ENCODE assay signal across 22 mouse cellular contexts in the genomic region with DNA sequence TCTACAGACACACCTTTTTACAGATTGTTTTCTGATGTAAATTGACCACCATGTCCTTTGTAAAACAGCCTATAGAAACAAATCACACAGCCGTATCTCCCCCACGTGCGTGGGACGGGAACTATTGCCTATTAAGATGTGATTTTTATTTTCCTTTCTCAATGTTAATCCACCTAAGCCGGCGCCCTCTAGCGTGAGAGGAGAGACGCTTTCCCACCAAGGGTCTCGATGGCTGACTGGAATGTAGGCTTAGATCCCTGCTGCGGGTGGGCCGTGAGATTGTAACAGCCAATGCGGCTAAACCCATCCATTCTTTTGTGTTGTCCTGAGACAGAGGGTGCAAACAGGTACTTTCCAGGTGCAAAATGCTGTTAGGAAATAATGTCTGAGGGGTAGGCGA. TPM values are rescaled to one million over a fixed set of nuclear protein-coding genes. Genes with fewer than 3 reads are reported as not detected.
DNase-seq lines count a peak whose midpoint lies in the region; TF ChIP-seq lines count a peak whose summit lies in the region.
"Had no signal": no experiment of that assay in that cellular context is flagged by ENCODE, and none has a peak within 500 bp of the region (broad histone marks: within the 10 kb centered on the region; RNA-seq: fewer than 3 reads in every experiment).

No protein-coding gene starts in this region.

- H3K27ac ChIP-seq in gastrocnemius, adult 2 months, result no peak overlapping the region
- no peak overlapping the region for H3K27ac ChIP-seq in left cerebral cortex, adult 2 months
- H3K27ac ChIP-seq: embryonic facial prominence, embryonic 10.5 days; heart, embryonic 13.5 days; hindbrain, embryonic 10.5 days; limb, embryonic 12.5 days; lung, embryonic 15.5 days; stomach, embryonic 15.5 days had no signal

- H3K4me3 ChIP-seq in gastrocnemius, adult 2 months, result no peak overlapping the region
- no peak overlapping the region for H3K4me3 ChIP-seq in left cerebral cortex, adult 2 months
- H3K4me3 ChIP-seq: embryonic facial prominence, embryonic 10.5 days; erythroblast, embryonic 14.5 days; heart, embryonic 13.5 days; hindbrain, embryonic 10.5 days; limb, embryonic 12.5 days; lung, embryonic 15.5 days; megakaryocyte, embryonic 14.5 days; stomach, embryonic 15.5 days had no signal

- TF ChIP-seq CTCF in gastrocnemius, adult 2 months (IDR thresholded peaks at IDR 0.05), result peak; percentile 38
- TF ChIP-seq CTCF in left cerebral cortex, adult 2 months (IDR thresholded peaks at IDR 0.05), result peak; percentile 26

- intact Hi-C loops in gastrocnemius, adult 2 months (cut with DNase I), result no loop called here
- intact Hi-C loops in left cerebral cortex, adult 2 months (cut with DNase I), result loop anchor here (5.0 to 10.0 kb wide), 2 partner anchors 168 to 375 kb away; no protein-coding TSS in a partner anchor
- intact Hi-C loops in left cerebral cortex, postnatal 36 days (cut with DNase I), result loop anchor here (10.0 kb wide), 1 partner anchor 165 kb away; no protein-coding TSS in a partner anchor

- no peak for DNase-seq in gastrocnemius, adult 2 months
- DNase-seq in gastrocnemius, postnatal 10 days, result no peak
- no peak for DNase-seq in left cerebral cortex, adult 2 months (ENCODE audit: extremely low spot score in 1 of 2, low spot score in 2 of 2)
- DNase-seq in left cerebral cortex, postnatal 36 days (ENCODE audit: low spot score in 2 of 2), result no peak
- DNase-seq in thymus, postnatal 4 days, result peak; percentile 41
- no peak for DNase-seq in thymus, postnatal 0 days (ENCODE audit: low spot score)
- no peak for DNase-seq in layer of hippocampus, adult 9-11 months
- DNase-seq: adrenal gland, postnatal 14 days; cerebellum, adult 9-11 months; gastrocnemius, postnatal 36 days; thymus, postnatal 14 days had no signal

RNA-seq across cellular contexts. Expression of a gene that starts 14.6 kb away (rescaled TPM):
- 100 to 1,000 TPM; 201 to 276 TPM for total RNA-seq in gastrocnemius, adult 2 months (2021)
- 100 to 1,000 TPM; 153 to 155 TPM for total RNA-seq in gastrocnemius, postnatal 10 days (2021)
- total RNA-seq in left cerebral cortex, adult 2 months (2021), result not detected
- total RNA-seq in left cerebral cortex, postnatal 36 days (2021), result not detected
- polyA plus RNA-seq in thymus, postnatal 0 days (2015; fragmentation: Nextera tagmentation; extraction: Ambion mirVana), result 2.4 and 3.0 TPM in 2 replicates
- total RNA-seq: adrenal gland, postnatal 14 days; MEL had no signal
- polyA plus RNA-seq: erythroblast, embryonic 14.5 days; forebrain, embryonic 16.5 days; lung, embryonic 15.5 days; small intestine, adult 2 months had no signal

RNA-seq across cellular contexts. Expression of a gene that starts 55.0 kb away (rescaled TPM):
- total RNA-seq in gastrocnemius, adult 2 months (2021), result 1 to 10 TPM; 5.0 to 9.6 TPM
- total RNA-seq in gastrocnemius, postnatal 10 days (2021), result 1 to 10 TPM; 4.9 to 5.4 TPM
- total RNA-seq in left cerebral cortex, adult 2 months (2021), result 1 to 10 TPM; 1.2 to 2.7 TPM
- total RNA-seq in left cerebral cortex, postnatal 36 days (2021), result 1 to 10 TPM; 1.8 TPM
- polyA plus RNA-seq in thymus, postnatal 0 days (2015; fragmentation: Nextera tagmentation; extraction: Ambion mirVana), result 0.35 and 0.55 TPM in 2 replicates
- total RNA-seq: MEL had no signal
- polyA plus RNA-seq: erythroblast, embryonic 14.5 days had no signal

Comparison
In these comparisons a context has a peak if more than half of its experiments do, and no peak if none do; other contexts are left out.
1. RNA of a gene that starts 14.6 kb away (total RNA-seq): 201 to 276 TPM in gastrocnemius, adult 2 months and 153 to 155 TPM in gastrocnemius, postnatal 10 days; not detected in left cerebral cortex, adult 2 months and not detected in left cerebral cortex, postnatal 36 days; every median in the first group is over 100 times any median in the second.